Mouse (Mus musculus) kidney, adult 2 months (tissue): ENCODE data around the gene Fyttd1.

Experiments used
- CTCF ChIP-seq: fragments of 200-500 bp; conservative IDR thresholded peaks from 2 replicates; pipeline ENCODE4 v1.5.1; 2011; ENCODE audit warnings: low read depth, mild to moderate bottlenecking, control low read depth, low read length, moderate library complexity, mixed read lengths; ENCODE audit not compliant: insufficient read depth, insufficient read length
- POLR2A ChIP-seq: fragments of 200-500 bp; IDR thresholded peaks from one replicate; pipeline ENCODE4 v1.6.1; 2011; ENCODE audit warnings: low read depth, low read length, control low read depth

- TF ChIP-seq POLR2A (no peak), CTCF (no peak)
Measured at GRCm38 (mm10) chr16:32906727-32907126, 29.4 kb downstream of the Fyttd1 start.
